Mouse (Mus musculus) limb, embryonic 13.5 days (tissue): Measurements from ENCODE around the gene Arntl. TPM values are rescaled to one million over a fixed set of nuclear protein-coding genes. Genes with fewer than 3 reads are reported as not detected.
A peak's percentile ranks its signal among the peaks of the same experiment; 100 is the strongest.

Source experiments
- ATAC-seq: fragments of 200-750 bp; cut with Nextera tagmentation; 2 replicates; pipeline ENCODE4 v1.8.0; 2017; ENCODE audit warnings: low read depth, moderate number of reproducible peaks, moderate TSS enrichment; ENCODE audit not compliant: low FRiP score
- H3K27ac ChIP-seq: fragments of 300-500 bp; sonication (generic); 2 replicates; pipeline ENCODE4 v1.5.1; 2015; ENCODE audit warnings: inconsistent platforms, mild to moderate bottlenecking, moderate library complexity
- H3K27me3 ChIP-seq: fragments of 300-500 bp; sonication (generic); 2 replicates; pipeline ENCODE4 v1.6.1; 2015; ENCODE audit warnings: mild to moderate bottlenecking, inconsistent platforms
- H3K36me3 ChIP-seq: fragments of 300-500 bp; sonication (generic); 2 replicates; pipeline ENCODE4 v1.6.1; 2015; ENCODE audit warnings: inconsistent platforms, mild to moderate bottlenecking, moderate library complexity
- H3K4me1 ChIP-seq: fragments of 300-500 bp; sonication (generic); 2 replicates; pipeline ENCODE4 v1.6.1; 2015; ENCODE audit warnings: inconsistent platforms
- H3K4me2 ChIP-seq: fragments of 300-500 bp; sonication (generic); replicated peaks from 2 replicates; pipeline ENCODE4 v1.6.1; 2015; ENCODE audit warnings: inconsistent platforms, mild to moderate bottlenecking, moderate library complexity
- H3K4me3 ChIP-seq: fragments of 300-500 bp; sonication (generic); 2 replicates; pipeline ENCODE4 v1.5.1; 2015; ENCODE audit warnings: moderate library complexity, mild to moderate bottlenecking, inconsistent platforms
- H3K9ac ChIP-seq: fragments of 300-500 bp; sonication (generic); 2 replicates; pipeline ENCODE4 v1.6.1; 2015; ENCODE audit warnings: mild to moderate bottlenecking, inconsistent platforms
- H3K9me3 ChIP-seq: fragments of 300-500 bp; sonication (generic); 2 replicates; pipeline ENCODE4 v1.6.1; 2016; ENCODE audit warnings: inconsistent platforms
- WGBS: fragments of 180-500 bp; shearing (Covaris S2); methylation state at CpG from one replicate; pipeline ENCODE4 v1.1.7; 2015; 5-methylcytosine and 5-hydroxymethylcytosine counted together
- polyA plus RNA-seq: library from polyadenylated mRNA; unstranded; fragments of >200 nt; fragmentation: Nextera tagmentation; extraction: Ambion mirVana; gene quantifications from 2 replicates; pipeline ENCODE4 v1.2.1, GENCODE M21; 2015

The Arntl gene
- polyA plus RNA-seq: 6.8 and 7.8 TPM in 2 replicates

DNA sequence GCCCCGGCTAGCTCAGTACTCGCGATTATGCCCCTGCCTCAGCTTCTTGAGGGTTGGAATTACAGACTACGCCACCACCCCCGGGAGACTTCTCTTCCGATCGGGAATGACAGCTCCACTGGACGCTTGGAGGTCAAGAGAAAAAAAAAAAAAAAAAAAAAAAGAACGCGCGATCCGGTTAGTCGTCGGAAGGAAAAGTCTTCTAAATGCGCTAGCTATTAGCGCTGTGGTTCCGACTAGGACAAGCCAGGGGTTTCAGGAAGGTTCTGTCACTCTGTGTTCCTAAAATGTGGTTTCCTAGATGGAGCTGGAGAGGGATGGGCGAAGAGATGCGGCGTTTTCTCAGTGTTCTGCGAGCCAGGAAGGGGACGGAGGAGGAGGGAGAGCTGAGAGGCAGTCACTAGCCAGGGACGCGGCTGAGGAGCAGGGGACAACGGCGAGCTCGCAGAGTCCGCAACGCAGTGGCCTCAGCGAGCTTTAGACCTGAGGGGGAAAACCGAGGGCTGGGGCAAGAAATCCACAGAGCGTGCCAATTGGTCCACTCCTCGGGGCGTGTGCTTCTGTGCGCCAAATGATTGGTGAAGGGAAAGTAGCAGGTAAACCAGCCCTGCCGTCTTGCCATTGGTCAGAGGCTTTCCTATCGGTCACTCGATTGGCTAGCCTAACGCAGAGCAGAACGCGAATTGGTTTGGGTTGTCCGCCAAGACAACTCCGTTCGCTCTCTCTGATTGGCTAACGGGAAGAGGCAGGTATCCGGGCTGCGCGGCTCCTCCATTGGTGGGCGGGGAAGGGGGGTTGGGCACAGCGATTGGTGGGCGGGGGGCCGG lies at the start of gene Arntl:
Gene Arntl (plus strand): TSS at position 822 of the 827 bp plus-strand sequence.
- peak within 1 kb of the TSS; percentile 90 for H3K4me2 ChIP-seq
- H3K9ac ChIP-seq: peak within 1 kb of the TSS; percentile 75
- peak; percentile 98 for ATAC-seq
- peak within 1 kb of the TSS; percentile 83 for H3K4me3 ChIP-seq
- no peaks in the 10 kb centered on the region for H3K9me3 ChIP-seq
- 1% methylated on average over 52 of the region's 52 CpGs for WGBS
- peaks cover 13% of the 10 kb centered on the region for H3K4me1 ChIP-seq
- peaks cover 81% of the 10 kb centered on the region for H3K27me3 ChIP-seq
- peak within 1 kb of the TSS; percentile 6; the same call in 1 of the 2 replicates for H3K27ac ChIP-seq
- H3K36me3 ChIP-seq: no peaks in the 10 kb centered on the region

DNA sequence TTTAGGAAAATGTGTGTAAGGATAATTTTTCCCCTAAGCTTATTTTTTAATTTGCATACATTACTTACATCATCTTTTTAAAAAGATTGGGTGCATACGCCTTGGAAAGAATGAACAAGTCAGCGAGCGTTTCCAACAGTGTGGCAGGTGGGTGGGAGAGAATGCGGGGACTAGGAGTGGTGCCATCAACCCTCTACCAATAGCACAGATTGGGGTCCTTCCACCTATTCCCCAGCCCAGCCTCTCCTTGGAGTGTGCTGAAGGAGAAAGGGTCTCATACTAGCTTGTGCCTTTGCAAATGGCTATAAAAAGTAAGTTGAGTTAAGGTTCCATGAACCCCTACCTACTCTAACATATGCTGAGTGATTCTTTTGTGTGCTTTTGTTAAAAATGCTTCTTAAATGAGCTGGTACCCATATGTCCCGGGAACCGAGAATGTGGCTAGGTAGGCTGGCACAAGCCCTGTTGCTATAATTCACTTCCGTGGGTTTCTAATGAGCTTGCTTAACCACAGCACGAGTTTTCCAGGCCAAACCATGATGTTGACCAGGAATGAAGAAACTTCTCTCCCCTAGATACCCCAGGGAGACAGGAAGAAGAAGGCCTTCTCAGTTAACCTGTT lies 46.1 kb upstream of the Arntl start:
- Histone ChIP-seq H3K27ac (no peak overlapping the region), H3K4me2 (no peak overlapping the region), H3K9me3 (no peaks in the 10 kb centered on the region), H3K4me3 (no peak overlapping the region), H3K9ac (no peak overlapping the region), H3K4me1 (no peaks in the 10 kb centered on the region), H3K36me3 (no peaks in the 10 kb centered on the region), H3K27me3 (no peaks in the 10 kb centered on the region)
- no peak for ATAC-seq
- 83% methylated on average over 8 of the region's 8 CpGs for WGBS

DNA sequence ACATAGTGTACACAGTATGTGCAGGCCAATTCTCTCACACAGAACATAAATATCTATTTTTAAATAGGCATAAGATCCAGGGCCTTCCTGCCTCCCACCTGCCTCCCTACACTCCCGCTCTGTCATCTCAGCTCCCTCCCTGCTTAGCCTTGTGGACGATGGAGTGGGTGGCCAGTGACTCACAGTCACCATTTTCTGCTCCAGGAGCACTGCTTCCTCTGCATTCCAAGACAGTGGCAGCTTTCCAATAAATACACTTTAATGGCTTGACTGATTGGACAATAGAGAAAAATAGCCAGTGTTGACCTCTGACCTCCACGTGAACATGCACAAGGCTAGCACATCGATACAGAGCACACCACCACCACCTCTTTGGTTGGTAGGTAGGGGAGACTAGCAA lies 42.5 kb upstream of the Arntl start:
- ATAC-seq: no peak
- no peak overlapping the region for H3K4me3 ChIP-seq
- H3K36me3 ChIP-seq: no peaks in the 10 kb centered on the region
- H3K27me3 ChIP-seq: no peaks in the 10 kb centered on the region
- no peak overlapping the region for H3K9ac ChIP-seq
- H3K4me1 ChIP-seq: no peaks in the 10 kb centered on the region
- no peaks in the 10 kb centered on the region for H3K9me3 ChIP-seq
- no peak overlapping the region for H3K4me2 ChIP-seq
- no peak overlapping the region for H3K27ac ChIP-seq
- 70% methylated on average over 4 of the region's 4 CpGs for WGBS

DNA sequence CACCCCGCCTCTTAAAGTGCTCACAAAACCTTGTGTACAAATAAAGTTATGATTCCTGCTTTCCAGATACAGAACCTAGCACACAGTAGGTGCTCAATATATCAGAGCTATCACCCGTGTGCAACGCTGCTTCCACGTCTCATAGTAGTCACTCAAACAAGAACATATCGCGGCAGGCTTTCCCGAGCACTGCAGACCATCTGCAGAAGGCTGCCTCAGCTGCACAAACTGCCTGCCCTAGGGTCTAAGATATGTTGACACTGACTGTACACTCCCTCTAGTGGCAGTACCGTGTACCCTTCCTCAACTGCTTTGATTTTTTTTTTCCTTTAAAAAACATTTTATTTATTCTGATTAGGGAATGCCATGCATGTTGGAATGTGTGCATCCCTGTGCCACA lies 40.2 kb upstream of the Arntl start:
- Histone ChIP-seq H3K4me1 (no peaks in the 10 kb centered on the region), H3K9ac (no peak overlapping the region), H3K4me2 (no peak overlapping the region), H3K27ac (no peak overlapping the region), H3K4me3 (no peak overlapping the region), H3K27me3 (no peaks in the 10 kb centered on the region), H3K36me3 (no peaks in the 10 kb centered on the region), H3K9me3 (no peaks in the 10 kb centered on the region)
- WGBS: 44% methylated on average over 8 of the region's 8 CpGs
- peak; percentile 67; the same call in 1 of the 2 replicates for ATAC-seq

DNA sequence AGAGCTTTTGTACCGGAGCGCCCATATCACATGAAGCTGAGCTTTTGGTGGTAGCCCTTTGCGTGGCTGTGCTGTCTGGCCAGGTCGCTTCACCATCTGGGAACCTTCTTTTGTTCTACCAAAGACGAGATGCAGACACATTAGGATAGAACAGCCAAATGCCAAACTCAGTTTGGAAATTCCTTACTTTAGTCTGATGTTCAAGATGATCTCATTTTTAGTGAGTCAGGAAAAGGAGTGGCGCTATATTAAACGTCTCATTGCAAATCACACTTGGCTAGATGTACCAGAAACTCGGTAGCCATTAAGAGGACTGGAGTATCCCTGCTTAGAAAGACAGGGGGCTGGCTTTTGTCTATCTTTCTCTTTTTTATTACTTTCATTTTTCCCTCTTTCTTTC lies 38.7 kb upstream of the Arntl start:
- H3K36me3 ChIP-seq: no peaks in the 10 kb centered on the region
- no peaks in the 10 kb centered on the region for H3K9me3 ChIP-seq
- no peak overlapping the region for H3K4me3 ChIP-seq
- H3K4me1 ChIP-seq: no peaks in the 10 kb centered on the region
- 84% methylated on average over 8 of the region's 8 CpGs for WGBS
- no peaks in the 10 kb centered on the region for H3K27me3 ChIP-seq
- no peak overlapping the region for H3K27ac ChIP-seq
- no peak overlapping the region for H3K9ac ChIP-seq
- H3K4me2 ChIP-seq: no peak overlapping the region
- ATAC-seq: no peak

DNA sequence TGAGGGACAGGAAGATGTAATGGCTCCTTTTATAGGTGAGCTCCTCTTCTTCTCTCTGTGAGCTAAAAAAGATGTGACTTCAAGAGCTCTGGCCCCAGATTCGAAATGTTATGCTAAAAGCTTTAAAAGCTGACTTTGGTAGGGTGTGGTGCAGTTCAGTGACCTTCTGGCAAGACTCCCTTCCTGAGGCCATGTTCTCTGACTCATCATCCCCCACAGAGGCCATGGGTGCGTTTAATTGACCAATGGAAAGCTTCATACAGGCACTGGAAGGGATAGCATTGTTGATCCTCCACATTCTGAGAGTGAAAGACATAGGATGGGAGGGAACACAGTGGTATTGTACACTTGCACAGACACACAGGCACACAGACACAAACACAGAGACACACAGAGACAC lies 34.8 kb upstream of the Arntl start:
- WGBS: 59% methylated on average over 2 of the region's 2 CpGs
- H3K27me3 ChIP-seq: no peaks in the 10 kb centered on the region
- no peak overlapping the region for H3K27ac ChIP-seq
- no peaks in the 10 kb centered on the region for H3K4me1 ChIP-seq
- no peak overlapping the region for H3K4me3 ChIP-seq
- no peaks in the 10 kb centered on the region for H3K9me3 ChIP-seq
- ATAC-seq: no peak
- H3K4me2 ChIP-seq: no peak overlapping the region
- no peaks in the 10 kb centered on the region for H3K36me3 ChIP-seq
- no peak overlapping the region for H3K9ac ChIP-seq

DNA sequence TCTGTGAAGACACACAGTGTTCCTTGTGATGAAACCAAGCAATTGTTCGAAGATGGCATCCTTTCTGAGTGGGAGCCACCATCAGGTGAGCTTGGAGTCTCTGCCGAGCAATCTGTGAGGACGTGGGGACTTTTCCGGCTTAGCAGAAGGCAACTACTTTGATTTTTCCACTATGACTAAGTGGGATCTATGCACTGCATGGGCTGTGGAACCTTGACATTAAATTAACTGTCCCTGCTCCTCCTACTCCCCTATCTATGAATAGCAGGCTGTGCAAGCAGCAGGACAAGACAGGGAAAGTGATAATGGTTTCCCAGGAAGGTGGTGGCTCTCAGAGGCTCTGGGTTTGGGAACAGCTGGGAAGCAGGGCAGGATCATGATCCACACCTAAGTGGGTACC lies 31.8 kb upstream of the Arntl start:
- no peaks in the 10 kb centered on the region for H3K4me1 ChIP-seq
- H3K4me3 ChIP-seq: no peak overlapping the region
- no peaks in the 10 kb centered on the region for H3K27me3 ChIP-seq
- H3K27ac ChIP-seq: no peak overlapping the region
- ATAC-seq: no peak
- H3K9me3 ChIP-seq: no peaks in the 10 kb centered on the region
- no peaks in the 10 kb centered on the region for H3K36me3 ChIP-seq
- H3K9ac ChIP-seq: no peak overlapping the region
- 87% methylated on average over 4 of the region's 4 CpGs for WGBS
- H3K4me2 ChIP-seq: no peak overlapping the region

DNA sequence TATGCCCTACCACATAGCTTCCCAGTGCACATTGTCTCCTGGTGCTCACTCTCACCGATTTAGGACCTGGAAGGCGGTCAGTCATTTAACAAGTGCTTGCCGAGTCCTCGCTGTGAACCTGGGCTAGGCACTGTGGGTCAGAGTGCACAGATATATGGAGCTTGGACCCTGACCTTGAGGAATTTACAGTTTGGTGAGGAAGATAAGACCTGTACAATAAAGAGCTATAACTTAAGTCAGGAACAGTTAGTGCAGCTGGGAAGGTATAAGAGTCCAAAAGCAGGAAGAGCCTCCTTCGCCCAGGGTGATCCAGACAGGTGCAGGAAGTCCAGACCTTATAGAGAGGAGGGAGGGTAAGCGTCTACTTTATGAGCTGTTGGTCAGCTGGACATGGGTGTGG lies 29.2 kb upstream of the Arntl start:
- no peak overlapping the region for H3K4me3 ChIP-seq
- no peaks in the 10 kb centered on the region for H3K27me3 ChIP-seq
- H3K9ac ChIP-seq: no peak overlapping the region
- no peak for ATAC-seq
- 87% methylated on average over 6 of the region's 6 CpGs for WGBS
- no peaks in the 10 kb centered on the region for H3K9me3 ChIP-seq
- H3K27ac ChIP-seq: no peak overlapping the region
- no peak overlapping the region for H3K4me2 ChIP-seq
- H3K4me1 ChIP-seq: no peaks in the 10 kb centered on the region
- H3K36me3 ChIP-seq: no peaks in the 10 kb centered on the region

DNA sequence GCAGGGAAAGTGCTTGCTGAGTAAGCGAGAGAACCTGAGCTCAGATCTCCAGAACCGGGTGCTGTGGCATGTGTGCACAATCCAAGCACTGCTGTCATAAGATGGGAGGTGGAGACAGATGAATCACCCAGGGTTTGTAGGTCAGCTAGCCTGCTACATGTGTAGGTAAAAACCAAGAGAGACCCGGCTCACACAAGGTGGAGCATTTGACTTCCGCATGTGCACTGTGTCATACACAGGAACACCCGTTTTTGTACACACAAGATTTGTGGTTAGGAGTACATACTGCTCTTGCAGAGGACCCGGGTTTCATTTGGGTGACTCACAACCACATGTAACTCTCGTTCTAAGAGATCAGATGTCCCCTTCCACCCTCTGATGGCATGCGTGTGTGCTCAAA lies 23.5 kb upstream of the Arntl start:
- Histone ChIP-seq H3K4me2 (no peak overlapping the region), H3K36me3 (no peaks in the 10 kb centered on the region), H3K9me3 (no peaks in the 10 kb centered on the region), H3K27me3 (no peaks in the 10 kb centered on the region), H3K4me3 (no peak overlapping the region), H3K27ac (no peak overlapping the region), H3K4me1 (no peaks in the 10 kb centered on the region), H3K9ac (no peak overlapping the region)
- ATAC-seq: no peak
- 89% methylated on average over 8 of the region's 8 CpGs for WGBS

DNA sequence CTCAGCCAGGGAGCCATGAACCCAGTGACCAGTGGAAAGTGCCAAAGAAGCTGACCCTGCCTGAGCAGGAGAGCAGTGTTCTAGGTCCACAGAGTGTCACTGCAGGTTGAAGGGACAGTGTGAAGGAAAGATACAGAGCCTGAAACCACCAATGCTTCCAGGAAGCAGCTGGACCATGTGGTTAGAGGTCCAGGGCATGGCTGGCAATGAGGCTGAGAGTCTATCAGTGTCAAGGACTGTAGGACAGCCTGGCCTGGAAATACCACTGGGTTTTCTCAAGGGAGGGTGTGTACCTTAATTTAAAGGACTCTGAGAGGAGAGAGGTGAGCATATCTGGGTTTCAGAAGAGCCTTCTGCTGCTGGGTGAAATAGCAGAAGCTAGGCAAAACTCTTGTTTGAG lies 22.2 kb upstream of the Arntl start:
- Histone ChIP-seq H3K27ac (no peak overlapping the region), H3K27me3 (no peaks in the 10 kb centered on the region), H3K4me3 (no peak overlapping the region), H3K36me3 (no peaks in the 10 kb centered on the region), H3K4me2 (no peak overlapping the region), H3K4me1 (no peaks in the 10 kb centered on the region), H3K9me3 (no peaks in the 10 kb centered on the region), H3K9ac (no peak overlapping the region)
- ATAC-seq: no peak

DNA sequence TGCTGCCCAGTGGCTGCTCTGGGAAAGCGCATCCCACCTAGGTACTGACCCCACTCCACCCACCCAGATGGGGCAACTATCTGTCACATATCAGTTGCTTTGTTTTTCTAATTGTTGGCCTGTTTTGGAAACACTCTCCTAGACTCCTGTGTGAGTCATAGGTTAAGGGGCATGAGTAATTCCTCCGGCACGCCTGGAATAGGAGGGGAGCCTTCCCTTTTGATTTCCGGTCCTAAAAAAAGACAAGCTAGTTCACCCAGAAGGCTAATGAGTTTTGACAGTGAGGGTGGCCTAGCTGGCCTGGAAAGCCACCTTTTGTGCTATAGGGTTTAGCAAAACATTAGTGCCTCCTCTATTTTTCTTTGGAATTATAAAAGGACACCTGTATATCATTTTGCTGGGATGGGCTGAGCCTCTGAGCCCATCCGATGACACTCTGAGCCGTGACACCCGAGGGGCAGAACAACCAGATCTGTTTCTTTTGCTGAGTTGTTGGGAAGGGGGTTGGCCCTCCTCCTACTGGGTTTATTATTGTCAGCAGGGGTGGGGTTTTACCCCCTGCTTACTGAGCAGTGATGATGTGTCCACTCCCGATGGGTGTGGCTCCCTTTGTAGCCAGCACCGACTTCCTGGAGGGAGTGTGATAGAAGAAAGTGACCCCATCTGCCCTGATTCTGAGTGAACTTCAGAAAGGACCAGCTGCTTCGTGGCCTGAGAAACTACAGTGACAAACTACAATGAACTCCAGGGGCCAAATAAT lies 21.0 kb upstream of the Arntl start:
- no peaks in the 10 kb centered on the region for H3K4me1 ChIP-seq
- WGBS: 59% methylated on average over 10 of the region's 10 CpGs

DNA sequence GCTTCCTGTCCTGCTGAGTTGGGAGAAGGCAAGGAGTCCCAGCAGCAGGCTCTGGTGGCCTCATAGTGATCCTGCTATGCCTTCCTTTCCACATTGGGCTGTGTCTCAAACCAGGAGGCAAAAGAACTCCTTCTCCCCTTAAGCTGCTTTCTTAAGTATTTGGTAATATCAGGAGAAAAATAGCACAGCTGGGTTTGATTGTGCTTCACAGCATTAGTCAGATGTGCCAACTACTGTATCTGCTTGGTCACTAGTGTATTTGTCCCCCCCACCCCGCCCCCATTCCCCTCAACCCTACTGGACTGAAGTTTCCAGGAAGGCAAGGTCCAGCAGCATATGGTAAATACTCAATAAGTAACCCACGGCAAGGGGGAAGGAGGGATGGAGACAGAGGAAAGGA lies 19.2 kb upstream of the Arntl start:
- Histone ChIP-seq H3K36me3 (no peaks in the 10 kb centered on the region), H3K4me2 (no peak overlapping the region), H3K4me1 (no peaks in the 10 kb centered on the region), H3K9ac (no peak overlapping the region), H3K27ac (no peak overlapping the region), H3K27me3 (no peaks in the 10 kb centered on the region), H3K9me3 (no peaks in the 10 kb centered on the region), H3K4me3 (no peak overlapping the region)
- no peak for ATAC-seq
- 55% methylated on average over 2 of the region's 2 CpGs for WGBS

More for the DNA sequence above, 21.0 kb upstream of the Arntl start:
- ATAC-seq: no peak
- no peak overlapping the region for H3K27ac ChIP-seq
- H3K27me3 ChIP-seq: no peaks in the 10 kb centered on the region
- H3K9me3 ChIP-seq: no peaks in the 10 kb centered on the region
- H3K9ac ChIP-seq: no peak overlapping the region
- H3K36me3 ChIP-seq: no peaks in the 10 kb centered on the region
- no peak overlapping the region for H3K4me2 ChIP-seq
- H3K4me3 ChIP-seq: no peak overlapping the region
